8 mouse cellular contexts compared by ENCODE assay signal in genomic region chr11:35798874-35799273, GRCm38 (mm10). TPM values are rescaled to one million over a fixed set of nuclear protein-coding genes. Genes with fewer than 3 reads are reported as not detected.
A peak's percentile ranks its signal among the peaks of the same experiment; 100 is the strongest.
DNase-seq lines count a peak whose midpoint lies in the region; ATAC-seq and TF ChIP-seq lines count a peak whose summit lies in the region.

Gene Fbll1, minus strand, starts transcription at chr11:35798884.

- no peak for TF ChIP-seq CTCF in G1E (IDR thresholded peaks at IDR 0.05; ENCODE audit: low read depth, low read length)
- TF ChIP-seq CTCF in lung, postnatal 0 days (IDR thresholded peaks at IDR 0.05): 0 out of 2 replicates have a peak, but pooled peaks have one; percentile 16

- H3K36me3 ChIP-seq in G1E (replicated peaks): no peaks in the 10 kb centered on the region
- no peaks in the 10 kb centered on the region for H3K36me3 ChIP-seq in heart, embryonic 14.5 days (ENCODE audit: control insufficient read depth, insufficient read depth, low read length)
- H3K36me3 ChIP-seq in lung, postnatal 0 days (ENCODE audit: insufficient read depth, low read length): no peaks in the 10 kb centered on the region

- WGBS in heart, embryonic 14.5 days: 14% methylated on average over 11 of the region's 11 CpGs
- WGBS in lung, postnatal 0 days: 17% methylated on average over 11 of the region's 11 CpGs

- TF ChIP-seq EP300 in lung, postnatal 0 days (IDR thresholded peaks at IDR 0.05): no peak

- H3K4me2 ChIP-seq in heart, embryonic 14.5 days (ENCODE audit: low read length): peak within 1 kb of the TSS; percentile 58
- H3K4me2 ChIP-seq in lung, postnatal 0 days (replicated peaks; ENCODE audit: low read depth, low read length): peak within 1 kb of the TSS; percentile 27; the same call in 1 of the 2 replicates

- no peak within 1 kb of the TSS for H3K27ac ChIP-seq in heart, embryonic 14.5 days (replicated peaks in 1 of 2; ENCODE audit: control insufficient read depth in 1 of 2, insufficient read depth in 1 of 2, low read depth in 2 of 2, low read length in 2 of 2)
- no peak within 1 kb of the TSS for H3K27ac ChIP-seq in lung, postnatal 0 days (ENCODE audit: low read length)

- H3K4me3 ChIP-seq in G1E (ENCODE audit: low read depth, low read length): peak within 1 kb of the TSS; percentile 3; the same call in 1 of the 2 replicates
- H3K4me3 ChIP-seq in heart, embryonic 14.5 days (ENCODE audit: control insufficient read depth in 1 of 2, insufficient read depth in 1 of 2, low read depth in 1 of 2, low read length in 2 of 2): peak within 1 kb of the TSS; percentile 10 to 33; a peak in 2 of 4 replicates
- H3K4me3 ChIP-seq in lung, postnatal 0 days (ENCODE audit: low read depth, low read length): 0 out of 2 replicates have a peak within 1 kb of the TSS, but pooled peaks have one; percentile 5

- H3K9me3 ChIP-seq in G1E (replicated peaks): peaks cover 14% of the 10 kb centered on the region
- H3K9me3 ChIP-seq in heart, embryonic 14.5 days (ENCODE audit: control insufficient read depth, low read length): no peaks in the 10 kb centered on the region
- H3K9me3 ChIP-seq in lung, postnatal 0 days (ENCODE audit: low read length): no peaks in the 10 kb centered on the region

- DNase-seq in frontal cortex, postnatal 36 days (ENCODE audit: low spot score in 2 of 2): no peak
- no peak for DNase-seq in G1E (ENCODE audit: low spot score)
- DNase-seq in cerebellum, postnatal 14 days: peak; percentile 33 to 37
- peak; percentile 87 for DNase-seq in kidney, postnatal 10 days
- DNase-seq in lung, postnatal 0 days (ENCODE audit: low spot score): peak; percentile 80
- peak; percentile 5 for DNase-seq in retina, postnatal 7 days (ENCODE audit: low read depth, low spot score)

- peak; percentile 17 for ATAC-seq in frontal cortex, adult (ENCODE audit: low TSS enrichment)
- ATAC-seq in G1E (ENCODE audit: extremely low read depth, insufficient number of reproducible peaks, low FRiP score, poor library complexity, severe bottlenecking): no peak
- no peak for ATAC-seq in heart, embryonic 14.5 days (ENCODE audit: insufficient number of reproducible peaks, insufficient read depth, low FRiP score, low read depth)
- ATAC-seq in lung, postnatal 0 days: peak; percentile 65; the same call in 1 of the 2 replicates

- H3K4me1 ChIP-seq in G1E (ENCODE audit: insufficient read depth, low read depth, low read length): no peaks in the 10 kb centered on the region
- H3K4me1 ChIP-seq in heart, embryonic 14.5 days (ENCODE audit: control insufficient read depth in 2 of 2, insufficient read depth in 2 of 2, low read length in 2 of 2): peaks cover 2 to 6% of the 10 kb centered on the region in 2 experiments; a peak in 3 of 4 replicates
- no peaks in the 10 kb centered on the region for H3K4me1 ChIP-seq in lung, postnatal 0 days (ENCODE audit: insufficient read depth, low read depth, low read length)

- peaks cover 8% of the 10 kb centered on the region for H3K27me3 ChIP-seq in G1E (ENCODE audit: insufficient read depth, low read length)
- peaks cover 45% of the 10 kb centered on the region for H3K27me3 ChIP-seq in heart, embryonic 14.5 days (ENCODE audit: control insufficient read depth, insufficient read depth, low read length)
- H3K27me3 ChIP-seq in lung, postnatal 0 days (replicated peaks; ENCODE audit: insufficient read depth, low read length): peaks cover 13% of the 10 kb centered on the region

- H3K9ac ChIP-seq in heart, embryonic 14.5 days (ENCODE audit: low read length): no peak within 1 kb of the TSS
- no peak within 1 kb of the TSS for H3K9ac ChIP-seq in lung, postnatal 0 days (replicated peaks; ENCODE audit: low read depth)

RNA-seq across cellular contexts. Expression of gene Fbll1, which starts in this region (rescaled TPM):
- total RNA-seq in G1E (2014; fragmentation: Nextera tagmentation) (not detected in 2 replicates), G1E (2017) (0.11 TPM in 1 of 2 replicates, not detected in the other)
- not detected in 2 replicates for polyA plus RNA-seq in G1E (2012)
- 0.14 TPM in 1 of 2 replicates, not detected in the other for polyA plus RNA-seq in heart, embryonic 14.5 days (2014; fragmentation: Nextera tagmentation; extraction: Ambion mirVana)
- polyA plus RNA-seq in lung, postnatal 0 days (2015; fragmentation: Nextera tagmentation; extraction: Ambion mirVana): not detected in 2 replicates

Comparison
In these comparisons a context has a peak if more than half of its experiments do, and no peak if none do; other contexts are left out.
1. Peak in DNase-seq, ATAC-seq, H3K4me3 ChIP-seq and H3K4me2 ChIP-seq in lung, postnatal 0 days; RNA of the gene not detected or under 1 TPM.
2. DNase-seq: peak in cerebellum, postnatal 14 days (2 of 2), kidney, postnatal 10 days (single experiment) and retina, postnatal 7 days (single experiment); none in frontal cortex, postnatal 36 days (0 of 2) and G1E (single experiment).
3. Peak in every context shown above with its lines, with median percentiles within 50 percentile points of each other: H3K4me3 ChIP-seq.